Mouse (Mus musculus): ENCODE results near the gene Mthfd1.
"Not testable (repeated sequence)": the region's sequence is repeated elsewhere in the genome, so short reads cannot be mapped to it uniquely, and the experiment has no call there.

Gene Mthfd1

DNA sequence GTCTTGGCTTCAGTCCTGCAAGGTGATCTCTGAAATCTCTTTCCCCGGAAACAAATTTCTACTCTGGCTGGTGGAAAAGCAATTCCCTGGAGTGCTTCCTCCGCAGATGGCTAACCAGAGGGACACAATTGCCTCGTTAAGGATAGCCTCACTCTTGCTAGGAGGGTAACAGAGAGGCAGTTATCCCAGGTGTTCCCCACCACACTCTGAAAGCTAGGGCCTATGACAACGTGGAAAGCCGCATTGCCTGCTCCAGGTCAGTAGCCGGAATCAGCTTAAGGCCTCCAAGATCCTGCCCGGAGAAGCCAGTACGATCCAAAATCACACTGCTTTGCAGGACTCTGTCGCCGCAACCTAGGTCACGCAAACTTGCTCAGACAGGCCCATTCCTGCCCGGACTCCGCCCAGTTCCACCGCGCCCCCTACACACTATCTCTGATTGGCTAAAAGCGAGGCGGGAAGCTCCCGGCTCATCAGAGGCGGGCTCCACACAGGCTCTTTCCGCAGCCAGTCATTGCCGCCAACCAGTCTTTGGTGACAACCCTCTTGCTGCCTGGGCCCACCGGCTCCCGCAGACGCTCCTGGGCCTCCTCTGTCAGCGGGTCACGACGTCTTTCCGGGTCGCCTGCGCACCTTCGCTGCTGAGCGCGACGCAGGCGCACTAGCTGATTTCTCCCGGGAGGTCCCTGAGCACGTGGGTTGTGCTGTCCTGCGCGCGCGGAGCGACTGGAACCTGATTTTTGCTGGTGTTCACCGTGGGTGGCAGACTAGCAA, at the start of gene Mthfd1:
Gene Mthfd1 (plus strand): TSS at position 574 of the 774 bp plus-strand sequence.
- peak; percentile 80 to 90 for DNase-seq (ENCODE audit: low spot score in 2 of 2)

DNA sequence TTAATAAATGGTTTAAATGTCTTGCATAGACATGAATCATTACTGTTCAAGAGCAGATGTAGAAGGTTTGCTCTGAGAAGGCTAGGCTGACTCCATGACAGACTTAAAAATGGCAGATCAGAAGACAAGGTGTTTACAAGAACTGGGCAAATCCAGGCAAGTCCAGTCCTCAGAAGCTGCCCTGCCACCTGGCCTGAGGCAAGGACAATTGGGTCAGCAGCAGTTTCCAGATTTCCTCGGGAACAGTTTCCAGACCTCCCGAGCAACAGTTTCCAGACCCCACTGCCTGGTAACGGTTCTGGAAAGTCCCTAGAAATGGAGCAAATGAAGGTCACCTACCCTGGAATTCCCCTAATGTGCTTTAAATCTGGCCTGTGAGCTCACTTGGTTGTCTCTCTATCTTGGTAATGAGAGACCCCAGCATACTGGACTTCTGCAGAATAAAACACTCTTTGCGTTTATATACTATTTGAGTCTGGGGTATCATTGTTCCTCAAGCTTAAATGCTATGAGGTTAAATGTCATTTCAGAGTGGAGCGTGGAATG, 45.6 kb upstream of the Mthfd1 start:
- no peak for DNase-seq (ENCODE audit: low spot score in 2 of 2)

DNA sequence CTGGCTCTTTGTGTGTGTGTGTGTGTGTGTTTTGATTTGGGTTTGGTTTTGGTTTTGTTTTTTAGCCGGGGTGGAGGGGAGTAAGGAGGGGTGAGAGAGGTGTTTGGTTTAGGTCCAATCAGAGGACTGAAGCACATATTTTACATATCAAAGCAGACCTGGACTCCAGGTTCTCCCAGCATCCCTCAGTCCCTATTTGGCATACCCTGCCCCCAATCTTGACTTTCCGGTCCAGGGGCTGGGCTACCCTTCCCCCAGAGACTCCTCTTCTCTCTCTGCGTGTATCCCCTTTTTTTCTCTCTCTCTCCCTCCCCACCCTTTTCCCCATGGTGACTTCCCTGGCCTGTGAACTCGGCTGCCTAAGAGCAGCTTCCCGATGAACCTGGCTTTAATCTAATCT, 40.0 kb upstream of the Mthfd1 start:
- no peak for DNase-seq (ENCODE audit: low spot score in 2 of 2)

DNA sequence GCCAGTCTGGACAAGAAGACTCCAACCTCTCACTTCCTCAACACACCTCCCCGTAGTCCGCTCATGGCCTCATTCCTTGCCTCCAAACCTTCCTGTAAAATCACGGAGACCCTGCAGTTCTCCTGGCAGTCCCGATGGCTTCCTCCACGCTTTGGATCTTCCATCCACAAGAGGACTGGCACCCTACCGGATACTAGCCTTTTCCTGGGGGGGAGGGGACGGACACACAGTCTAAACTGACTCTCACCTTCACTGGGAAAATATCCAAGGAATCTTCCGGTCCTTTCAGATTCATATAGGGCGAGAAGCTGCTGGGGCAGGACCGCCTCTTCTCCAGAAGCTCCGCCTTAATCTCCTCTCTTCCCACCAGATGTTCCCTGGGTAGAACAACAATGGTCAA, 38.4 kb upstream of the Mthfd1 start:
- no peak for DNase-seq (ENCODE audit: low spot score in 2 of 2)

DNA sequence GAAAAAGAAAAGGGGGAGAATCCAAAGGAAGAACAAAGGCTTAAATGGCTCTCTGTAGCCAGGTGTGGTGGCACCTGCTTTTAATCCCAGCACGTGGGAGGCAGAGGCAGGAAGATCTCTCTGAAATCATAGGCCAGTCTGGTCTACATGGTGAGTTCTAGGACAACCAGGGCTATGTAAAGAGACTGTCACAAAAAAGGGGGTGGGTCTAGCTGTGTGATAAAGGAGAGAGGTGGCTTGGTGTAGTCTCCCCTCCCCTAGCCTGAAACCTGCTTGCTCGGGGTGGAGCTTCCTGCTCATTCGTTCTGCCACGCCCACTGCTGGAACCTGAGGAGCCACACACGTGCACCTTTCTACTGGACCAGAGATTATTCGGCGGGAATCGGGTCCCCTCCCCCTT, 33.0 kb upstream of the Mthfd1 start:
- DNase-seq (ENCODE audit: low spot score in 2 of 2) = not testable (repeated sequence)

DNA sequence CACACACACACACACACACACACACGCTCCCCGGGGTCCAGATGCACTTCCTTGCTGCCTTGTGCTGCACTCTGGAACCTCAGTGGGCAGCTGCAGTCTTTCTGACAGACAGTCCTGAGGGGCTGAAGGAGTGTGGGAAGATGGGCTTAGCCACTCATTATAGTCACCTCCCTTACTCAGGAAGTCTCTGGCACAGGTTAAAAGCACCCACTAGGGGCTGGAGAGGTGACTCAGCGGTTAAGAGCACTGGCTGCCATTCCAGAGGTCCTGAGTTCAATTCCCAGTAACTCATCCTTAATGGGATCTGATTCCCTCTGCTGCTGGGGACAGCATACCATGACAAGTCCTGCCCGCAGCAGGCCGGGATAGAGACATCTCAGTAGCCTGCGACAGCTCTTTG, 24.5 kb upstream of the Mthfd1 start:
- DNase-seq (ENCODE audit: low spot score in 2 of 2) = no peak

DNA sequence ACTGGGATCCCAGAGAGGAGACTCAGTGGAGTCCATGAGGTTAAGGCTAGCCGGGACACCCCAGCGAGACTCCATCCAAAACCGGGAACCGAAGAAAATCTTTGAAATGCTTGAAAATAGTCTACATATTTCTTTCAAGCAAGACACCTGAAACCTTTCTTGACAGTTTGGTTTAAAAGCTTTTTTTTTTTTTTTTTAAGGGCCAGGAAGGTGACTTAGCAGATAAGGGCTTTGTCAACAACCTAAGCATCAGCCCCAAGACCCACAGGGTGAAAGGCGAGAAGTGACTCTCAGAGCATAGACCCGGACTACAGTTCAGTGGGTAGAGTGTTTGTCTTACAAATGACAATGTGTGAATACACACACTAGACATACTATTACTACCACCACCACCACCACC, 19.8 kb upstream of the Mthfd1 start:
- DNase-seq (ENCODE audit: low spot score in 2 of 2) = no peak

DNA sequence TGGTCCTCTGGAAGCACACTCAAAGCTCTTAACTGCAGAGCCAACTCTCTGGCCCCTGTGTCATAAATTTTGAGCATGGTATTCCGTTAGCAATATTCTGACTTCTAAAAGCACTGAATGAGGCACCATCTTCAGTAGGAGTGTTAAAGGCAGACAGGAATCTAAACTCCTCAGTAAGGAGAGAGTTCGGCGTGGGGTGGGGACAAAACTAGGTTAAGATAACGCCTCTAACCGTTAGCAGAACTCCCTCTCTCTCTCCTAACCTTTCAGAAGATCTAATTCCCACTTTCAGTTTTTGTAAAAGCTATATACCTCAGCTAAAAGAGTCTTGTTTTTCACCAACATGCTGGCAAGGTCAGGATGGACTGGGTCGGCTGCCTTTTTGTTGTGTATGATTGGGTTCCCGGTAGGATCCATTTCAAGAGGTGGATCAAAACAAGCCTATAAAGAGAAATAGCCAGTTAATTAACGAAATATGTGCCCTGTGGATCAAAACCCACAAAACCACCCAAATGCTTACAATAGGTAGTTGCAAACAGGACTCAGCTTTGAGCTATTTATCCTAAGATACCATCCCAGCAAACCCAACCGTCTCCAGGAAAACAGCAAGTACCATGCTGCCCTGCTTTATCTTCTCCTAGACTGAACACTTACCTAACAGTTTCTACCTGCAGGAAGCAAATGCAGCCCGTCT, 15.8 kb upstream of the Mthfd1 start:
- no peak for DNase-seq (ENCODE audit: low spot score in 2 of 2)

DNA sequence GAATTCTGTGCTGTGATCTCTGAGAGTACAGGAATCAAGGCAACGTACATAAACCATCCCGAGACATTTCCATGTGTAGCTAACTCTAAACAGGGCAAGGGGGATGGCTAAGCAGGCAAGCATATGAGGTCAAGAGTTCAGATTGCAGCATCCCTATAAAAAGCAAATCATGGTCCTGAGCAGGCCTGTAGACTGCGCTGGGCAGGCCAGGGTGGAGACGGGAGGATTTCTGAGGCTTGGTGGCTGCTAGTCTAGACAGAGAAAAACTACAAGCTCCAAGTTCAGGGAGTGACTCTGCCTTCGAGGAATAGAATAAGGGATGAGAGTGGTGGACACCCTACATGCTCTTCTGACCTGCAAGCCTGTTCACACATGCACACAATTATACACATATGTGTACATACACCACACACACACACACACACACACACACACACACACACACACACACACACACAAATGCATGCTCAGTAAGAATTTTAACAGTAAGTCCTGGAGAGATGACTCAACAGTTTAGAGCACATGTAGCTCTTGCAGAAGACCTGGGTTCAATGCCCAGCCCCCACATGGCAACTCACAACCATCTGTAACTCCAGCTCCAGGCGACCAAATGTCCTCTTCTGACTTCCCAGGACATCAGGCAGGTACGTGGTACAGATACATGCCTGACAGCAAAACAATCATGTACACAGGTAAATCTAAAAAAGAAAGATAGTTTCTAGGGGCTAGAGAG, 15.1 kb upstream of the Mthfd1 start:
- DNase-seq (ENCODE audit: low spot score in 2 of 2) = no peak

DNA sequence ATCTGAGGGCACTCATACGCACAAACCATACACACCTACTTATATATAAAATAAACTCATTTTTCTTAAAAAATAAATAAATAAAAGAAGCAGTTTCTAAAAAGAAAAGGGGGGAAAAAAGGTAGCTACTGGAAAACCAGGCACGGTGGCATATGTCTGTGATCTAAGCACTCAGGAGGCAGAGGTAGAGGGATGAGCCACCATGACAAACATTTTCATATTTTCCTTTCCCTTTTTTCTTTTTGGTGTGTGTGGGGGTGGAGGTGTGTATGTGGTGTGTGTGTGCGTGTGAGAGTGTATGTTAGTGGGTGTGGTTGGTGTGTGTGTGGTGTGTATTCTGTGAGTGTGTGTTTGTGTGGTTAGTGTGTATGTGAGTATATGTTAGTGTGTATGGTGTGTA, 14.4 kb upstream of the Mthfd1 start:
- no peak for DNase-seq (ENCODE audit: low spot score in 2 of 2)

DNA sequence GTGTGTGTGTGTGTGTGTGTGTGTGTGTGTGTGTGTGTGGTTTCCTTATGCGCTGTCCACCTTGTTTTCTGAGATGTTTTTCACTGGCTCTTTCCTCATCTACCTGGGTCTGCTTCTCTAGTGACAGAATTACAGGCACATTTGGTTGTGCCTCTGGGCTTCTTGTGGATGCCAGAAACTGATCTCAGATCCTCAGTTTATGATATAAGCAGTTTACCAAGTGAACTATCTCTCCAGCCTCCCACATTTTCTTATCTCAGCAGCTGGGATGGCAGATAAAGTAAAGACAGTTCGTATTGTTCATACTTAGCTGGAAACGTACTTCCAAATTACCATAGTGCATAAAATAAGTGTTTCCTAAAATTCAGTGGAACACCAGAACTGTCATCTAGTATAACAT, 14.0 kb upstream of the Mthfd1 start:
- no peak for DNase-seq (ENCODE audit: low spot score in 2 of 2)

DNA sequence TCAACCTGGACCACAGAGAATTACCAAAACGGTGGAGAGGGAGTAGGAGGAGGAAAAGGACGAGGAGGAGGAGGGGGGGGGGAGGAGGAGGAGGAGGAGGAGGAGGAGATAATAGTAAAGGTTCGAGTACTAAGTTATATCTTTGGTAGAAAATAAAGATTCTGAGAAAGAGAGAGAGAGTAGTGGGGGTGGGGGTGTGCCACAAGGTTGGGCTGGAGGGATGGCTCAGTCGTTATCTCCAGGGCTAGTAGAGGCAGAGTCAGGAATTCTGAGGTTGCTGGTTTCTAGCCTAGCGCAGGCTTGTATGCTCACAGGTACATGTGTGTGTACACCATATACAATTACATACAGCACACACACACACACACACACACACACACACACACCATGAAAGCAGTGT, 13.3 kb upstream of the Mthfd1 start:
- DNase-seq (ENCODE audit: low spot score in 2 of 2) = no peak

DNA sequence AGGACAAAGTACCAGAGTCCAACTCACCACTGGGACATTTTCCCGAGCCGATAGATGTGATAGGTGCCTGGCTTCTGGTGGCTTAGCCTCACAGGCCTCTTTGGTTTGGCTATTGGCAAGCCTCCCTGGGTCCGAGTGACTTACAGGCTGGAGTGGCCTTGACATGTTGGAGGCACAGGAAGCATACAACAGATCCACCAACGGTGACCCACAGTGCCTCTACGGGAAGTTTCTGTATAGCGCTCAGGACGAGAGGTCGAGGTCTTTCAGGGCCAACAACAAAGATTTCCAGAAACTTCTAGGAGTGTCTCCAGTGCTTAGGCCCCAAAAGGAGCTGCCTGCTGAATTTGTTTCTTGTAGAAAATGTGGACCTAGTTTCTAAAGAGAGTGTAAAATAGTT, 10.1 kb upstream of the Mthfd1 start:
- DNase-seq (ENCODE audit: low spot score in 2 of 2) = no peak

DNA sequence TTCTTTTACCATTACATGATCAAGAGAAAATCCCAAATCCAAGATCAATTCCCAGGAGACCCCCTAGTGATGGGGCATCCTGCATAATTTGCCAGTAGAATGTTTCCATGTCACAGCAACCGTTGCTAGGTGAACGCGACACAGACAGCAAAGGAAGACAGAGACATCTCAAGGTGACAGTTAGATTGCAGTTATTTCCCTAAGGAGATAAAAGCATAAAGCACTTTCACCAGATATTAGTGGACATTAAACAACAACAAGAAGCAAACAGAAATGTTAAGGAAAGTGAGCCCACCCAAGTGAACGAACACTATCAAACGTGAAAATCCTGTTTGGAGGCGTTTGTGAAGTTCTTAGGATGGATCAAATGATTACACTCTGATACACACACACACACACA, 8.5 kb upstream of the Mthfd1 start, which contains the start of gene Tex21:
Gene Tex21 (minus strand): TSS at position 101 of the 400 bp plus-strand sequence.
- no peak for DNase-seq (ENCODE audit: low spot score in 2 of 2)

DNA sequence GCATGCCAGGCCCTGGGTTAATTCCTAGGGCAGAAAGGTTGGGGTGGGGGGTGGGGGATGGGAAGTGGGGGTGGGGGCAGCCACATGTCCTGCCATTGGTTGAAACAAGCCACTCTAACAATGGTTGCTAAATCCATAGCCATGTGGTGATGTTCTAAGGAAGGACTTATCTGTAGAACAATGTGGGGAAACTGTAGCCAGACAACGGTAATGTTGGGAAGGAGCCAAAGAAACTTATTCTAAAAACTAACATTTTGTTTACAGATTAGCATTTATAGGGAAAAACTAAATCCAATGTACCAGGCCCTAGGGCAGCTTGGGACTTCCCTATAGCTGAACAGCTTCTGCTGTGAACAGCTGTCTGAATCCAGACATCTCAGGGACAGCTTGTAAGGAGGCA, 2.0 kb upstream of the Mthfd1 start:
- DNase-seq (ENCODE audit: low spot score in 2 of 2) = no peak

DNA sequence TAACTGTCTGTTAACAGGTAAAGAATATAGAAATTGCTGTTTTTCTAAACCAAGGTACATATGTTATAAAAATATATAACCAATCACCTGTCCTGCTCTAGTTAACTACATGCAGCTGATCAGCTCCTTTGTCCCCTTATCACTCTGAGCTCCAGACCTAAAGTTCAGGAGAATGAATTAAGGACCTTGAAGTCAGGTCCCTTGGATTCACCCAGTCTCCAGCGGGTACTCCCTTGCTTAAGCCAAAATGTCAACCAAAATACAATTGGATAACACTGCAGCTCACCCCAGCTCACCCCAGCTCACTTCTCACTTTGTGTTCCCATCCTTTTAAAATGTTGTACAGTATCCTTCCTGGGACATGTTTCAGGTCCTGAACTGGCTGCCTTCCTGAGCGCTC, 1.5 kb upstream of the Mthfd1 start:
- no peak for DNase-seq (ENCODE audit: low spot score in 2 of 2)

DNA sequence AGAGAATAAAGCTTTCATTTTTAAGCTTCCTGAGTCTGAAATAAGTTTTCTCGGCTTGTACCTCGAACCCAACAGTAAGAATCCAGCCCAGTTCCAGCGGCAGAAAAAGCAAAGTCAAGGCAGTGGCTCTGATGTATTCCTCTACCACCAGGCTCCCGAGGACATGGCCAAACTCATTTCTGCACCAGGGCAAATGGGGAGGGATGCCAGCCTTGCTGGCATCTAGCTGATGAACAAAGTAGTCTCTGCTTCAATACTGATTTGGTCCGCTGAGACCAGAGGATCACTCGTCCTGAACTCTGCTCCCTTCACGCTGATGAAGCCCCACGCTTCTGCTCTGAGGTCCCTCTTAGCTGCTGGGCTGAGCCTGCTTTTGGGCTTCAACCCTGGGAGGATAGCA, 1.1 kb upstream of the Mthfd1 start:
- no peak for DNase-seq (ENCODE audit: low spot score in 2 of 2)

DNA sequence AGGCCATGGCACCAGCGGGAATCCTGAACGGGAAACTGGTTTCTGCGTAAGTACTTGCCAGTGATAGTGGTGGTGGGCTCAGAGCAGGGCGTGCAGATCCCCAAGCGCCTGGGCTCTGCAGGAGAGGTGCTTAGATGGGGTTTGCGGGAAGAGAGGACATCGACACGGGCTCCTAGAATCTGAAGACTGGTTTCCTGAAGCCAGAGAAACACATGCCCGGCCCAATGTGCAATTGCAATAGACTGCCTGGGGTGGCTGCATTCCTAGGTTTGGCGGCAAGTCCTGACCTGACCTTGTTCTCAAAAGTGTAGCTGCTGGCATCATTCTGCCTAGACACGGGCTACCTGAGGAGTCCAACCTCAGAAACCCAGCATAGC, 389 bp downstream of the Mthfd1 start:
- no peak for DNase-seq (ENCODE audit: low spot score in 2 of 2)

DNA sequence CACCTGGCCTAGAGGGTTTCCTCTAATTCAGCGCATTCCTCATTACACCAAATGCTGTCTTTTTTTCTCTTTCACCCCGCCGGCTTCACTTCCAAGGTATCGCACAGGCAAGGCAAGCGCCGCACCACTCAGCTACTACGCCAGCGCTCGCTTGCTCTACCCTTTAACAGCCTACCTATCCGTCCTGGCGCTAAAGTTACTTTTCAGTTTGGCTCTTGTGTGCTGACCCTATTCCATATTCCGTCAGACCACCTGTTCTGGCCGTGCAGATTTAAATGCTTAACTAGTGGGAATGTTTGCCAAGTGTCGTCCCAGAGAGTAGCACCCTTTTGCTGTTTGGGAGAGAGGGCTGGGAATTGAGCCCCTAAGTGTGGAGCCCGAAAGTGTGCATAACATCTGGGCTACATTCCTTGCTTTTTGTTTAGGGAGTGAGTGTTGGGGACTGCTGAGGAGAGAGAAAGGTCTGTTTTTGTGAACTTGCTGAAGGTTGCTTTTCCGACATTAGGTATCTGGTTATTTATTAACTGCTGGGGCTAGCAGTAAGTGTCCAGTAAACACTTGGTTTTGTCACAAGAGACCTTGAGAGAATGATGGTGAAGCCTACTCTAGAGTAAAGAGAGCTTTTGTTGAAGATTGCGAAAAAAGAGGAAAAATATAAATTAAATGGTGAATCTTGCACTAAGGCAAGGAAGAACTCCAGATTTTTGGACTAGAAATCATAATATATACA, 1.2 kb downstream of the Mthfd1 start:
- DNase-seq (ENCODE audit: low spot score in 2 of 2) = peak in 1 of 2 experiments; percentile 59

DNA sequence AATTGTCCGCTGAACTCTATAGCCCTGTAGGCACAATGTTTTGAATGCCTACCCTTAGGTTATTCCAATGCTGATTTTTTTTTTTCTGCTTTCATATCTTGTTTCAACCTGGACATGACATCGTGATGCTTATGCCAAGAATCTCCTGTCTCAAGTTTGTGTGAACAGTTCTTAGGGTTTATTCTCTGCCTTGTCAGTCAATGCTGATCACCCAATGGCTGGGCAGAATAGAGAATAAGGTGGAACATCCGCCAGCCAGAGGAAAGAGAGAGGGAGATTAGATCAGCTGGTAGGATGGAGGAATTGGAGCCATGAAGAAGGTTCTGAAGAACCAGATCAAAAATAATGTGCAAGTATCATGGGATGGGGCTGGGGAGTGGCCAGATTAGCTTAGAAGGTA, 5.6 kb downstream of the Mthfd1 start:
- no peak for DNase-seq (ENCODE audit: low spot score in 2 of 2)

DNA sequence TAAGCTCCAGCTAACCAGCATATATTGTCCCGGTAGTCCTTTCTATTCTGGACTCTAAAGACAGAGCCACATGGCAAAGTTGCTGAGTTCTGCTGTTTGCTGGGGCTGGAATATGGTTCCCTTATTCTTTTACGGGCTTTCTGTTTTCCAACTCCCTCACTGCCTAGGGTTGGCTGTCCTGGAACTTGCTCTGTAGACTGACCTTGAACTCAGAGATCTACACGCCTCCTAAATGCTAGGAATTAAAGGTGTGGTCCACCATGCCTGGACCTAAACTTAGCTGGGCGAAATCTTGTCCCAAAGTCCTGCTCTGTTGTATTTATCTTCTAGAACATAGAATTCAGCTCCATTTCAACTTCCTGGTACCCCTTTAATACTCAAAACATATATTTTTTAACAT, 6.5 kb downstream of the Mthfd1 start:
- DNase-seq (ENCODE audit: low spot score in 2 of 2) = no peak

DNA sequence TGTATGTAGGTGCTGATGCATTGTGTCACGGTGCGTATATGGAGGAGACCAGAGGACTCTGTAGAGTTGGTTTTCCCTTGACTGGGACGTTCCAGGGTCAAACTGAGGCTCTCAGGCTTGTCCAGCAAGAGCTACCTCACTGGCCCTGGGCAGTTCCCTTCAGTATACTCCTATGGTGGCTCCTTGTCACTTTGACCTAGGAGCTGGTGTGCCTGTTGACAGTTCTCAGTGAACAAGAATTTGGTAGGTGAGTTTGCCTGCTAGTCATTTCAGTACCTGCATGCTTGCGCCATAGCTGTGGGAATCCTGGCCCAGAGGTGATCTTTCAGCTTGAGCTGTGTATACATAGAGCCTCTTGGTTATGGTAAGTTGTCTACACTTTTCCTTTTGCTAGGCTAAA, 7.8 kb downstream of the Mthfd1 start:
- no peak for DNase-seq (ENCODE audit: low spot score in 2 of 2)
